Mouse (Mus musculus): ENCODE measurements around the gene Nudc. TPM values are rescaled to one million over a fixed set of nuclear protein-coding genes. Genes with fewer than 3 reads are reported as not detected.

The Nudc gene
- polyA plus RNA-seq (2014; fragmentation: Nextera tagmentation; extraction: Ambion mirVana), result 153 and 164 TPM in 2 replicates

DNA sequence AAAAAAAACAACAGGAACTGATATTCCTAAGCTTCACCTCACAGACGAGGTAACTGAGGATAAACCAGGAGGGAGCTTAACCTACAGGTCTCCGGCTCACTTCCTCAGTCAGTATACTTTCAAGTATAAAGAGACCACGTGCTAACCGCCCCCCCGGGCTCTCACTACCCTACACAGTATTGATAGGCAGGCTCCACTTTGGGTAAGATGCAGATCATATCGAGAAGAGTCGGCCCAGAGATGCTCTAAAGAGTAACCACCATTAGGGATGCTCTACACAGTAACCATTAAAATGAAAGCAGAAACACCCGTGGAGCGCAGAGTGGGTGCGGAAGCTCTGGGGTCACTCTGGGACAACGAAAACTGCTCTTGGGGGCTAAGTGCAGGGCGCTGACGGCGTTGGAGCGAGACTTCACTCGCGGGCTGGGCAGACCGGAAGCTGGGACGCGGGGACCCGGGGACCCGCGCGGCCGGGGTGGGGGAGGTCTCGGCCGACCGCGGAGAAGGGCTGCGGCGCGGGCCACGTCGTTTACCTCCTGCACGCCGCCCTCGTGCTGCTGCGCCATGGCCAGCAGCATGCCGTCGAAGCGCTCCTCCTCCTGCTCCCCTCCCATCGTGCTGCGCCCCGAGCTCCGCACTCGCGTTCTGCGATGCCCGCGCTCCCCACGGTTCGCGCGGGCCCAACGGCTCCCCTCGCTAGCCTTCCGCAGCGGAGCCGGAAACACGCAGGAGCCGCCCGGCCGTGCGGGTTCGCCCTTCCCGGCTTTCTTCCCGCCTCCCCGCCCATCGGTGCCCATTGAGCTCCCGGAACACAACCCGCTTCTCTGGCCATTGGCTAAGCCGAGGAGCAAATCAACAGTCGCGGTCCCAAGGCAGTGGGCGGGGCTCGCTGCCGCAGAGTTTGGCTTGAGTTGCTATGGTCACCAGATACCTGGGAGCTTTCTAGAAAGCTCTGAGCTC, at the start of gene Nudc:
Nudc (minus strand) TSS at position 725 of the 960 bp plus-strand sequence.
- Histone ChIP-seq H3K9ac (ENCODE audit: low read length) (peak within 1 kb of the TSS; percentile 92), H3K27ac (replicated peaks in 1 of 2; ENCODE audit: control insufficient read depth in 1 of 2, insufficient read depth in 1 of 2, low read depth in 2 of 2, low read length in 2 of 2) (peak within 1 kb of the TSS; percentile 36 to 46), H3K9me3 (ENCODE audit: control insufficient read depth, low read length) (no peaks in the 10 kb centered on the region), H3K4me2 (ENCODE audit: low read length) (peak within 1 kb of the TSS; percentile 67), H3K4me1 (ENCODE audit: control insufficient read depth in 2 of 2, insufficient read depth in 2 of 2, low read length in 2 of 2) (peaks cover 0 to 10% of the 10 kb centered on the region in 2 experiments; a peak in 3 of 4 replicates), H3K27me3 (ENCODE audit: control insufficient read depth, insufficient read depth, low read length) (no peaks in the 10 kb centered on the region), H3K4me3 (ENCODE audit: control insufficient read depth in 1 of 2, insufficient read depth in 1 of 2, low read depth in 1 of 2, low read length in 2 of 2) (peak within 1 kb of the TSS; percentile 90 to 99), H3K36me3 (ENCODE audit: control insufficient read depth, insufficient read depth, low read length) (peaks cover 24% of the 10 kb centered on the region)
- WGBS, result 0% methylated on average over 71 of the region's 77 CpGs
- peak; percentile 94 for ATAC-seq (ENCODE audit: insufficient number of reproducible peaks, insufficient read depth, low FRiP score, low read depth)

GRCm38 (mm10) chr4:133595538-133595937, 49.7 kb upstream of the Nudc start:
- no peak overlapping the region for H3K27ac ChIP-seq (replicated peaks in 1 of 2; ENCODE audit: control insufficient read depth in 1 of 2, insufficient read depth in 1 of 2, low read depth in 2 of 2, low read length in 2 of 2)
- no peaks in the 10 kb centered on the region for H3K9me3 ChIP-seq (ENCODE audit: control insufficient read depth, low read length)
- H3K9ac ChIP-seq (ENCODE audit: low read length), result no peak overlapping the region
- H3K27me3 ChIP-seq (ENCODE audit: control insufficient read depth, insufficient read depth, low read length), result peaks cover 18% of the 10 kb centered on the region
- peaks cover 18% of the 10 kb centered on the region for H3K36me3 ChIP-seq (ENCODE audit: control insufficient read depth, insufficient read depth, low read length)
- WGBS, result 42% methylated on average over 7 of the region's 7 CpGs
- H3K4me2 ChIP-seq (ENCODE audit: low read length), result no peak overlapping the region
- H3K4me1 ChIP-seq (ENCODE audit: control insufficient read depth in 2 of 2, insufficient read depth in 2 of 2, low read length in 2 of 2), result peaks cover 6 to 10% of the 10 kb centered on the region in 2 experiments
- H3K4me3 ChIP-seq (ENCODE audit: control insufficient read depth in 1 of 2, insufficient read depth in 1 of 2, low read depth in 1 of 2, low read length in 2 of 2), result no peak overlapping the region
- no peak for ATAC-seq (ENCODE audit: insufficient number of reproducible peaks, insufficient read depth, low FRiP score, low read depth)

- WGBS, result 27% methylated on average over 7 of the region's 7 CpGs
- H3K36me3 ChIP-seq (ENCODE audit: control insufficient read depth, insufficient read depth, low read length), result peaks cover 47% of the 10 kb centered on the region
- H3K9me3 ChIP-seq (ENCODE audit: control insufficient read depth, low read length), result no peaks in the 10 kb centered on the region
- H3K27me3 ChIP-seq (ENCODE audit: control insufficient read depth, insufficient read depth, low read length), result no peaks in the 10 kb centered on the region
- ATAC-seq (ENCODE audit: insufficient number of reproducible peaks, insufficient read depth, low FRiP score, low read depth), result no peak
- no peak overlapping the region; a peak in 1 of 4 replicates for H3K27ac ChIP-seq (replicated peaks in 1 of 2; ENCODE audit: control insufficient read depth in 1 of 2, insufficient read depth in 1 of 2, low read depth in 2 of 2, low read length in 2 of 2)
- H3K9ac ChIP-seq (ENCODE audit: low read length), result no peak overlapping the region
- H3K4me3 ChIP-seq (ENCODE audit: control insufficient read depth in 1 of 2, insufficient read depth in 1 of 2, low read depth in 1 of 2, low read length in 2 of 2), result no peak overlapping the region
- H3K4me1 ChIP-seq (ENCODE audit: control insufficient read depth in 2 of 2, insufficient read depth in 2 of 2, low read length in 2 of 2), result peaks cover 0 to 3% of the 10 kb centered on the region in 2 experiments; a peak in 3 of 4 replicates
- H3K4me2 ChIP-seq (ENCODE audit: low read length), result no peak overlapping the region
These were observed 46.8 kb upstream of the Nudc start for GRCm38 (mm10) chr4:133592570-133592969.

DNA sequence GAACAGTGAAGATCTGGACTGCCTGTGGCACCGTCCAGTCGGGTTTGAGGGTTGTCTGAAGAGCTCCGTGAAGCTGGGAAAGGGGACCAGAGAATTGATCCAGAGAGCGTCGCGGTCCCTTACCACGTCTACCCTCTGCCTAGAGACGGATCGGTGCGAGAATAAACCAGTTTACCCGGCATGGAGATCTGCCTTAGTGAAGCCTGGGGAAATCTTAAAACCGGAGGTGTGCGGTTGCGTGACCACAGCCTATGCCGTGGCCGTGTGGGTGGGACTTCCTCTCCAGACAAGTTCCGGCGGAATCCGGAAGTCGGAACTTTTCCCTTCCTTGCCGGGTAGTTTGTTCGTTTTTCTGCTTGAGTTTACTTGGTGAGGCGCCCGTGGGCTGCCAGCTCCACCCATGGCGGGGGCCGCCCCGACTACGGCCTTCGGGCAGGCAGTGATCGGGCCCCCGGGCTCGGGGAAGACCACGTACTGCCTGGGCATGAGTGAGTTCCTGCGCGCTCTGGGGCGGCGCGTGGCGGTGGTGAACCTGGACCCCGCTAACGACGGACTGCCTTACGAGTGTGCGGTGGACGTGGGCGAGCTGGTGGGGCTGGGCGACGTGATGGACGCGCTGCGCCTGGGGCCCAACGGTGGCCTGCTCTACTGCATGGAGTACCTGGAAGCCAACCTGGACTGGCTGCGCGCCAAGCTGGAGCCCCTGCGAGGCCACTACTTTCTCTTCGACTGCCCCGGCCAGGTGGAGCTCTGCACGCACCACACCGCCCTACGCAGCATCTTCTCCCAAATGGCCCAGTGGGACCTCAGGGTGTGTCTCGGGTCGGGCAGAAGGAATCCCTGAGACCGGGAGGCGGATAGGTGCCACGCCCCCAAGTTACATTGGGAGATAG, 38.5 kb upstream of the Nudc start, which contains the start of gene Gpn2:
Gpn2 (plus strand) TSS at position 304 of the 893 bp plus-strand sequence.
- Histone ChIP-seq H3K4me3 (ENCODE audit: control insufficient read depth in 1 of 2, insufficient read depth in 1 of 2, low read depth in 1 of 2, low read length in 2 of 2) (peak within 1 kb of the TSS; percentile 79 to 90), H3K9me3 (ENCODE audit: control insufficient read depth, low read length) (no peaks in the 10 kb centered on the region), H3K9ac (ENCODE audit: low read length) (peak within 1 kb of the TSS; percentile 94), H3K4me2 (ENCODE audit: low read length) (peak within 1 kb of the TSS; percentile 99), H3K27ac (replicated peaks in 1 of 2; ENCODE audit: control insufficient read depth in 1 of 2, insufficient read depth in 1 of 2, low read depth in 2 of 2, low read length in 2 of 2) (peak within 1 kb of the TSS; percentile 75 to 82), H3K4me1 (ENCODE audit: control insufficient read depth in 2 of 2, insufficient read depth in 2 of 2, low read length in 2 of 2) (peaks cover 3 to 14% of the 10 kb centered on the region in 2 experiments; a peak in 3 of 4 replicates), H3K36me3 (ENCODE audit: control insufficient read depth, insufficient read depth, low read length) (peaks cover 68% of the 10 kb centered on the region), H3K27me3 (ENCODE audit: control insufficient read depth, insufficient read depth, low read length) (no peaks in the 10 kb centered on the region)
- ATAC-seq (ENCODE audit: insufficient number of reproducible peaks, insufficient read depth, low FRiP score, low read depth), result peak; percentile 41; the same call in 1 of the 2 replicates
- WGBS, result 3% methylated on average over 64 of the region's 65 CpGs

DNA sequence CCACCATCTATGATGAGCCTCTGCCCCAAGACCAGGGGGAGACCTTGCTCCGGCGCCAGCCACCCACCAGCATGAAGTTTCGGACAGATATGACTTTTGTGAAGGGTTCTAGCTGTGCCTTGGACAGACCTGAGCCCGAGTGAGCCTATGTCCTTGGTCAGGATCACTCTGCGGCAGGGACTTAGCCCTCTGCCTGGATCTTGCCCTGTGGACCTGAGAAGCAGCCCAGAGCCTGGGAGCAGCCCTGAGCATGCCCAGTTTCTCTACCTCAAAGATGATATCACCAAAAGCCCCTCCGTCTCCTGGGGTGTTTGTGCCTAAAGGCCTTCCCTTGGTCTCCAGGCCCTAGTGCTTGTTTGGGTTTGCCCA, 37.9 kb upstream of the Nudc start:
- Histone ChIP-seq H3K36me3 (ENCODE audit: control insufficient read depth, insufficient read depth, low read length) (peaks cover 68% of the 10 kb centered on the region), H3K4me1 (ENCODE audit: control insufficient read depth in 2 of 2, insufficient read depth in 2 of 2, low read length in 2 of 2) (peaks cover 3 to 14% of the 10 kb centered on the region in 2 experiments; a peak in 3 of 4 replicates), H3K9me3 (ENCODE audit: control insufficient read depth, low read length) (no peaks in the 10 kb centered on the region), H3K27ac (replicated peaks in 1 of 2; ENCODE audit: control insufficient read depth in 1 of 2, insufficient read depth in 1 of 2, low read depth in 2 of 2, low read length in 2 of 2) (peak overlapping the region; percentile 75 to 82), H3K4me3 (ENCODE audit: control insufficient read depth in 1 of 2, insufficient read depth in 1 of 2, low read depth in 1 of 2, low read length in 2 of 2) (peak overlapping the region; percentile 79 to 90), H3K9ac (ENCODE audit: low read length) (peak overlapping the region; percentile 94), H3K4me2 (ENCODE audit: low read length) (peak overlapping the region; percentile 99), H3K27me3 (ENCODE audit: control insufficient read depth, insufficient read depth, low read length) (no peaks in the 10 kb centered on the region)
- 49% methylated on average over 6 of the region's 6 CpGs for WGBS
- no peak for ATAC-seq (ENCODE audit: insufficient number of reproducible peaks, insufficient read depth, low FRiP score, low read depth)

- H3K4me1 ChIP-seq (ENCODE audit: control insufficient read depth in 2 of 2, insufficient read depth in 2 of 2, low read length in 2 of 2), result peaks cover 6 to 13% of the 10 kb centered on the region in 2 experiments; a peak in 3 of 4 replicates
- H3K4me2 ChIP-seq (ENCODE audit: low read length), result no peak overlapping the region
- H3K36me3 ChIP-seq (ENCODE audit: control insufficient read depth, insufficient read depth, low read length), result peaks cover 49% of the 10 kb centered on the region
- H3K9me3 ChIP-seq (ENCODE audit: control insufficient read depth, low read length), result no peaks in the 10 kb centered on the region
- WGBS, result 81% methylated on average over 12 of the region's 12 CpGs
- no peak overlapping the region for H3K4me3 ChIP-seq (ENCODE audit: control insufficient read depth in 1 of 2, insufficient read depth in 1 of 2, low read depth in 1 of 2, low read length in 2 of 2)
- ATAC-seq (ENCODE audit: insufficient number of reproducible peaks, insufficient read depth, low FRiP score, low read depth), result no peak
- H3K9ac ChIP-seq (ENCODE audit: low read length), result no peak overlapping the region
- no peaks in the 10 kb centered on the region for H3K27me3 ChIP-seq (ENCODE audit: control insufficient read depth, insufficient read depth, low read length)
- H3K27ac ChIP-seq (replicated peaks in 1 of 2; ENCODE audit: control insufficient read depth in 1 of 2, insufficient read depth in 1 of 2, low read depth in 2 of 2, low read length in 2 of 2), result no peak overlapping the region
These were observed 32.2 kb upstream of the Nudc start for GRCm38 (mm10) chr4:133577983-133578382.

- peak; percentile 40 for ATAC-seq (ENCODE audit: insufficient number of reproducible peaks, insufficient read depth, low FRiP score, low read depth)
- Histone ChIP-seq H3K36me3 (ENCODE audit: control insufficient read depth, insufficient read depth, low read length) (peaks cover 22% of the 10 kb centered on the region), H3K4me1 (ENCODE audit: control insufficient read depth in 2 of 2, insufficient read depth in 2 of 2, low read length in 2 of 2) (peaks cover 6 to 13% of the 10 kb centered on the region in 2 experiments; a peak in 3 of 4 replicates), H3K9ac (ENCODE audit: low read length) (peak overlapping the region; percentile 87), H3K27ac (replicated peaks in 1 of 2; ENCODE audit: control insufficient read depth in 1 of 2, insufficient read depth in 1 of 2, low read depth in 2 of 2, low read length in 2 of 2) (no peak overlapping the region), H3K9me3 (ENCODE audit: control insufficient read depth, low read length) (no peaks in the 10 kb centered on the region), H3K27me3 (ENCODE audit: control insufficient read depth, insufficient read depth, low read length) (no peaks in the 10 kb centered on the region), H3K4me3 (ENCODE audit: control insufficient read depth in 1 of 2, insufficient read depth in 1 of 2, low read depth in 1 of 2, low read length in 2 of 2) (peak overlapping the region; percentile 84 to 91), H3K4me2 (ENCODE audit: low read length) (peak overlapping the region; percentile 90)
- under 1% methylated on average over 41 of the region's 41 CpGs for WGBS
These were observed 29.0 kb upstream of the Nudc start for GRCm38 (mm10) chr4:133574843-133575202.
